Mouse (Mus musculus) embryonic facial prominence, embryonic 15.5 days (tissue): ENCODE measurements around the gene Rgs3. TPM values are rescaled to one million over a fixed set of nuclear protein-coding genes. Genes with fewer than 3 reads are reported as not detected.

Source experiments
- ATAC-seq: fragments of 200-750 bp; cut with Nextera tagmentation; 2 replicates; pipeline ENCODE4 v1.8.0; 2017; ENCODE audit warnings: low read depth, moderate TSS enrichment; ENCODE audit not compliant: insufficient number of reproducible peaks, low FRiP score, low TSS enrichment
- H3K27ac ChIP-seq: fragments of 300-500 bp; sonication (generic); replicated peaks from 2 replicates; pipeline ENCODE4 v1.5.1; 2015; ENCODE audit warnings: mild to moderate bottlenecking, inconsistent platforms
- H3K27me3 ChIP-seq: fragments of 300-500 bp; sonication (generic); 2 replicates; pipeline ENCODE4 v1.6.1; 2015; ENCODE audit warnings: inconsistent platforms
- H3K36me3 ChIP-seq: fragments of 300-500 bp; sonication (generic); 2 replicates; pipeline ENCODE4 v1.6.1; 2015; ENCODE audit warnings: mild to moderate bottlenecking, inconsistent platforms
- H3K4me1 ChIP-seq: fragments of 300-500 bp; sonication (generic); 2 replicates; pipeline ENCODE4 v1.6.1; 2015; ENCODE audit warnings: inconsistent platforms
- H3K4me2 ChIP-seq: fragments of 300-500 bp; sonication (generic); replicated peaks from 2 replicates; pipeline ENCODE4 v1.6.1; 2015; ENCODE audit warnings: mild to moderate bottlenecking, inconsistent platforms
- H3K4me3 ChIP-seq: fragments of 300-500 bp; sonication (generic); replicated peaks from 2 replicates; pipeline ENCODE4 v1.5.1; 2015; ENCODE audit warnings: mild to moderate bottlenecking, inconsistent platforms
- H3K9ac ChIP-seq: fragments of 300-500 bp; sonication (generic); 2 replicates; pipeline ENCODE4 v1.6.1; 2015; ENCODE audit warnings: inconsistent platforms
- H3K9me3 ChIP-seq: fragments of 300-500 bp; sonication (generic); replicated peaks from 2 replicates; pipeline ENCODE4 v1.6.1; 2016; ENCODE audit warnings: inconsistent platforms
- WGBS: fragments of 180-500 bp; shearing (Covaris S2); methylation state at CpG from one replicate; pipeline ENCODE4 v1.1.7; 2015; 5-methylcytosine and 5-hydroxymethylcytosine counted together
- polyA plus RNA-seq: library from polyadenylated mRNA; unstranded; fragments of >200 nt; fragmentation: Nextera tagmentation; extraction: Ambion mirVana; gene quantifications from 2 replicates; pipeline ENCODE4 v1.2.1, GENCODE M21; 2015

The Rgs3 gene
- polyA plus RNA-seq, 1 experiment from 2014 or later: 65.0 TPM

DNA sequence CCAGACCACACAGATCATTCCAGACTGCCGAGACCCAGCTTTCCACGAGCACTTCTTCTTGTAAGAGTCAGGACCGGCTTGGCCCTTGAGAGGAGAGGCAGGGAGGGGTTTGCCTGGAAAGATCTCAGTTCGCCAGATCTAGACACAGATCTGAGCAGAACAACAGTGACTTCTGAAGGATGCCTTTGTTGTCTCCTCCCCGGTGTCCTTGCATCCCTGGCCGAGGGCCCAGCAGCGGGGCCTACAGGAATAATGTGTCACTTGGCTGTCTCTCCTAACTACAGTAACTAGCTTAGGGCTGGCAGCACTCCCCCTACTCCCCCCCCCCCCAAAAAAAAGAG is 46.9 kb downstream of the Rgs3 start:
- Histone ChIP-seq H3K9ac (no peak overlapping the region), H3K27ac (0 out of 2 replicates have a peak overlapping the region, but pooled peaks have one; percentile 22)

DNA sequence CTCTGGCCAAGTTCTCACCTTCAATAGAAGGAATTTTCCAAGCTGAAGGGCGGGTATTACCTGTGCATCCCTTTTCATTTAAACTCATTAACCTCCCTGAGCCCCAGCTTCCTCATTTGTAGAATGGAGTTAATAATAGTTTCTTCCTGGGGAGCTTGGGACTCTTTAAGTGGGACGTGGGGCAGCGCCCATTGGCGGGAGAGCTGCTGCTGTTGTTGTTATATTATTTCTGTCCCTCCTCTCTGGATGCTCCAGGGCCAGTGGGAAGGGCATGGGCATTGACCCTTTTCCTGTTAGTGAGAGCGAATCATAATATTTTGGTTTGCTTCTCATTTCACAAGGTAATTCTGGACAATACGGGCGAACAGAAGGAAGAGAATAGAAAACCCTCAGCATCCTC is 47.3 kb downstream of the Rgs3 start:
- no peak for ATAC-seq
- no peak overlapping the region for H3K4me3 ChIP-seq
- WGBS: 68% methylated on average over 7 of the region's 7 CpGs
- H3K4me2 ChIP-seq: no peak overlapping the region
- no peak overlapping the region for H3K9ac ChIP-seq
- peaks cover 56% of the 10 kb centered on the region for H3K4me1 ChIP-seq
- H3K27ac ChIP-seq: no peak overlapping the region
- H3K27me3 ChIP-seq: no peaks in the 10 kb centered on the region
- H3K36me3 ChIP-seq: no peaks in the 10 kb centered on the region
- no peaks in the 10 kb centered on the region for H3K9me3 ChIP-seq

More for the DNA sequence above, 46.9 kb downstream of the Rgs3 start:
- no peaks in the 10 kb centered on the region for H3K9me3 ChIP-seq
- no peak overlapping the region for H3K4me3 ChIP-seq
- H3K4me1 ChIP-seq: peaks cover 56% of the 10 kb centered on the region
- H3K4me2 ChIP-seq: no peak overlapping the region
- H3K36me3 ChIP-seq: no peaks in the 10 kb centered on the region
- WGBS: 35% methylated on average over 7 of the region's 7 CpGs
- no peak for ATAC-seq
- no peaks in the 10 kb centered on the region for H3K27me3 ChIP-seq

DNA sequence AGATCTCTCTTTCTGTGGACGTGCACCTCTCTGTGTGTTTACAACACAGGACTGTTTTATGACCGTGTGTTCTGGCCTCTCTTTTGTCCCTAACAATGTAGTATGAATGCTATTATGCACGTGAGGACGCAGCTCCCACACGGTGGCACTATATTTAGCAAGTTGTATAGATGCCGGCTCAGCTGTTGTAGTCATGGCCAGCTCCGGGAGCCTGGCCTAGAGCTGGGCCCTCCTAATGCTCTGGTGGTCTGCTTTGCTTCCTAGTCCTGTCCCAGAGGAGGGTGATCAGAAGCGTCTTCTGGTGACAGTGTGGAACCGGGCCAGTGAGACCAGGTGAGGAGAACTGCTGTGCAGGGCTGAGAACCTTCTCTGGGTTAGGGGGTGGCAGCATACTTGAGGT is 47.7 kb downstream of the Rgs3 start:
- Histone ChIP-seq H3K4me2 (no peak overlapping the region), H3K27ac (0 out of 2 replicates have a peak overlapping the region, but pooled peaks have one; percentile 45), H3K4me1 (peaks cover 56% of the 10 kb centered on the region), H3K36me3 (no peaks in the 10 kb centered on the region), H3K9ac (no peak overlapping the region), H3K4me3 (no peak overlapping the region), H3K27me3 (no peaks in the 10 kb centered on the region), H3K9me3 (no peaks in the 10 kb centered on the region)
- WGBS: 39% methylated on average over 9 of the region's 9 CpGs
- peak; percentile 30; the same call in 1 of the 2 replicates for ATAC-seq

DNA sequence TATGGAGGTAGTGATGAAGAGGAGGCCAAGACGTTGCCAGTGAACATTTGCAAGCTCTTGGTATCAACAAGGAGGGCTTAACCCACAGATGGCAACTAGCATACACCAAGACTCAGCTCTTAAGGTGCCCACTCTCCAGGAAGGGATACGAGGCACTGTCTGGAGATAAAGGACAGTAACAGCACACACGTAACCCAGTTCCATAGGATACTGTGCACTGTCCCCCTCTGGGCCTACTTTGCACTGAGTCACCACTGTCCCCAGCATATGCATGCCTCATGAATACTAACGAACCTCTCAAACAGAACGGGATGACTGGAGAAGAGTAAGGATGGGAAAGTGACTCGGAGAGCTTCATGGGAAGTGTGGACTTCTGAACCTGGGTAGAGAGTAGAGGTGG is 48.2 kb downstream of the Rgs3 start:
- Histone ChIP-seq H3K4me1 (peaks cover 61% of the 10 kb centered on the region), H3K9ac (no peak overlapping the region), H3K27me3 (no peaks in the 10 kb centered on the region), H3K9me3 (no peaks in the 10 kb centered on the region), H3K36me3 (no peaks in the 10 kb centered on the region), H3K27ac (0 out of 2 replicates have a peak overlapping the region, but pooled peaks have one; percentile 45), H3K4me2 (no peak overlapping the region), H3K4me3 (no peak overlapping the region)
- no peak for ATAC-seq
- 69% methylated on average over 6 of the region's 6 CpGs for WGBS

DNA sequence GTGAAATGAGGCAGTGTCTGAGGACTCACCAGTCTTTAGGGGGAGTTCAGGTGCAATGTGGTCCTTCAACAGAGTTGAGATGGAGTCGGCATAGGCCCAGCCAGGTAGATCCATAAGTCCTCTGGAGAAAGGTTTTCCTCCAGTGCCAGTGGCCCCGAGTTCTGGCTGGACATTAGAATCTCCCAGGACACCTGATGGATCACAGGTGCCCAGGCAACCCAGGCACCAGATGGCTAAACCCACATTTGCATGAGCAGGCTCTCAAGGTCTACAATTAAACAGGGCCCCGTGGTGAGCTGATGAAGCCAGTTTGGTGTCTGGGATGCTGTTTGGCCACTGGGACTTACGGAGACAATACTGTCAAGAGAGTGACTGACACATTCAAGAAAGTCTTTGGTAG is 49.7 kb downstream of the Rgs3 start:
- H3K9me3 ChIP-seq: no peaks in the 10 kb centered on the region

DNA sequence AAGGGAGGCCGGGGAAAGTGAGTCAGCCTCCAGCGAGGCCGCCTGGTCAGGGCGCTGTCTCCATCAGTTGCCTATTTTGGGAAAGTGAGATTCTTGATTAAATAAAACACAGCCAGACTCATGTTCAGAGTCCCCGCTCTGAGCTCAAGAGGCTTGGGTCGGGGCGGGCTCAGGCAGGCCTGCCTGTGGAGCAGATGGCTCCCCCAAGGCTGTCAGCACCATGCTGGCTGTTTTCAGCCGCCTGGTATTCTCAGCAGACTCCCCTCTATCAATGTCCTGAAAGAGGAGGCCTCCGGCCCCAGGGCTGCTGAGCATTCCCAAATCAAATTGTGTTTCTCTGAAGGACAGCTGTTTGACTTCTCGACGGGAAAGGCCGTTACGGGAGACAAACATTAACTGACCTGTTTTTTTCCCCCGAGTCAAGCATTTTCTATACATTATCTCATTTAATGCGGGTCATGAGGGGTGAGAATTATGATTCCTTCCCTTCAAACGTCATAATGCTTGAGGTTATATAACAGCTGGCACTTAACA is 50.6 kb downstream of the Rgs3 start:
- no peaks in the 10 kb centered on the region for H3K9me3 ChIP-seq
- no peak overlapping the region for H3K9ac ChIP-seq
- peaks cover 74% of the 10 kb centered on the region for H3K4me1 ChIP-seq
- H3K4me2 ChIP-seq: no peak overlapping the region
- H3K36me3 ChIP-seq: no peaks in the 10 kb centered on the region
- no peak for ATAC-seq
- peak overlapping the region; percentile 44; the same call in 1 of the 2 replicates for H3K27ac ChIP-seq
- H3K27me3 ChIP-seq: no peaks in the 10 kb centered on the region
- WGBS: 31% methylated on average over 16 of the region's 16 CpGs
- no peak overlapping the region for H3K4me3 ChIP-seq

More for the DNA sequence above, 49.7 kb downstream of the Rgs3 start:
- 84% methylated on average over 4 of the region's 4 CpGs for WGBS
- Histone ChIP-seq H3K4me2 (no peak overlapping the region), H3K36me3 (no peaks in the 10 kb centered on the region), H3K27me3 (no peaks in the 10 kb centered on the region), H3K4me3 (no peak overlapping the region), H3K9ac (no peak overlapping the region), H3K4me1 (peaks cover 74% of the 10 kb centered on the region), H3K27ac (no peak overlapping the region)
- no peak for ATAC-seq

DNA sequence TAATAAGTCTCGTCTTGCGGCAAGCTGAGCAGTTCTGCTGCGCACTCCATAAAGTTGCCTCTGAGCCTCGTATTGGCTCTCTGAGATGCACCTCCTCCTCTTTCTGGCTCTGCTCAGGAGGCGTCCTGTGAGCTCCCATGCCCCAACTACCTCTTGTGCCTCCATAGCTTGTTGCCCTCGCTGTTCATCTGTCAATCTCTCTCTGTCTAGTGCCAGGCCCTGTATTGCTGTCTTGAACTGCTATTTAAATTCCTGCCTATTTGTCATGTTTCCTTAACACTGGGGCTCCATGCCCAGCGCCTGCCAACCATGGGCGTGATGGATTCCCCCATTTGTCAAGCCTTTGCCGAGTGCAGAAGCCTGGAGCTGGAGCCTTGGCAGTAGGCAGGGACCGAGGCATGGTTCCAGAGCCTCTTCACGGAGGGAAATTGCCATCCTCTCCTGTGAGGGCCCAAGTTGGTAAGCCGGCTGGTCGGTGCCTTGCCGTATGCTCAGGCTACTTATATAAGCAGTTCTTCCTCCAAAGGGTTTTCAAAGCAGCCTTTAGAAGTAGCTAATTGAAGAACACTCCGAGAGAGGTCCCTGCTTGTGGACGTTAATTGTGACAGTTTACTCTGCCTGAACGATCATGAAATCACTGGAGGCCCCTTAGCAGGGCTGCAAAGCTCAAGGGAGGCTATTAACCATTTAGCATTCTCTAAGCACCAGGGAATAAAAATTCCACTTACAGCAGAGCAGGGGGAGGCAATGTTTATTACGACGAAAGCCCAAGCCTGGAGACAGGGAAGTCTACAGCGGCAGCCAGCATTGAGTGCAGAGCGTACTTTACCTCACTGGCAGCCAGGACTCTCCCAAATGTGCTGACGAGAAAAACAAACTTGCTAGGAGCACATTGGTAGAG is 53.2 kb downstream of the Rgs3 start:
- Histone ChIP-seq H3K27ac (peak overlapping the region; percentile 69), H3K9ac (no peak overlapping the region), H3K9me3 (no peaks in the 10 kb centered on the region), H3K4me1 (peaks cover 48% of the 10 kb centered on the region), H3K4me3 (no peak overlapping the region), H3K4me2 (0 out of 2 replicates have a peak overlapping the region, but pooled peaks have one; percentile 10), H3K27me3 (no peaks in the 10 kb centered on the region), H3K36me3 (no peaks in the 10 kb centered on the region)
- WGBS: 32% methylated on average over 22 of the region's 22 CpGs
- peak; percentile 35 for ATAC-seq

DNA sequence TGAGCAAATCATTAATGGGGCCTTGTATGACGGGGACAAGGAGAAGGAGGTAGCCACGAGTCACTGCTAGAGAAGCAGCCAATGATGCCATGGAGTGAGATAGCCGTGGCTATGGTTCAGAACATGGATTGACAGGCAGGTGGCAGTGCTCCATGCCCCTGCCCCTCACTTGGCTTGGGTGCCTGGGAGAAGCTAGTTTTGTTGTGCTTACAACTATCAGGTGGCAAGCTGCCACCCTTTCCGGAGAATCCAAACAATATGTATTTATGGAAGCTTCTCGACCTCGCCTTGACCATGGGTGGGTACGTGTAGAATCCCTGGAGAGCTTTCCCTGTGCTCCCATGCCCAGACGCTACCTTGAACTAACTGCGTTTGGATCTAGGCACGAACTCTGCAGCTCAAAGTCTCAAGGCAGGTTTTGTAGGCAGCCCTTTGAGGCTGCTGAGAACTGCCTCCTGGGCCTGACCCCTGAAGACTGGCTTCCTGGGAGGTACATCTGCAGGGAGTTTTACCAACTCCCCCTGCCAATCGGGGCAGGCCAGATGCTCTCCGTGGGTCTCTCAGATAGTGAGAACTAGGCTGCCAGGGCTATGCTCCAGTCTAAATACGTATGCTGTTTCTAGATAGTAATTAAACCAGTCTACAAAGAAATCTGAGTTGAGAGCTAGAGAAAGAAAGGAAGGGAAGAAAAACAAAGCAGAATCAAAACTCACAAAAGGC is 54.2 kb downstream of the Rgs3 start:
- H3K27ac ChIP-seq: peak overlapping the region; percentile 69
- no peaks in the 10 kb centered on the region for H3K27me3 ChIP-seq
- H3K4me2 ChIP-seq: no peak overlapping the region
- peaks cover 42% of the 10 kb centered on the region for H3K4me1 ChIP-seq
- no peaks in the 10 kb centered on the region for H3K36me3 ChIP-seq
- ATAC-seq: no peak
- H3K9me3 ChIP-seq: no peaks in the 10 kb centered on the region
- WGBS: 54% methylated on average over 13 of the region's 13 CpGs
- H3K4me3 ChIP-seq: no peak overlapping the region
- H3K9ac ChIP-seq: no peak overlapping the region

DNA sequence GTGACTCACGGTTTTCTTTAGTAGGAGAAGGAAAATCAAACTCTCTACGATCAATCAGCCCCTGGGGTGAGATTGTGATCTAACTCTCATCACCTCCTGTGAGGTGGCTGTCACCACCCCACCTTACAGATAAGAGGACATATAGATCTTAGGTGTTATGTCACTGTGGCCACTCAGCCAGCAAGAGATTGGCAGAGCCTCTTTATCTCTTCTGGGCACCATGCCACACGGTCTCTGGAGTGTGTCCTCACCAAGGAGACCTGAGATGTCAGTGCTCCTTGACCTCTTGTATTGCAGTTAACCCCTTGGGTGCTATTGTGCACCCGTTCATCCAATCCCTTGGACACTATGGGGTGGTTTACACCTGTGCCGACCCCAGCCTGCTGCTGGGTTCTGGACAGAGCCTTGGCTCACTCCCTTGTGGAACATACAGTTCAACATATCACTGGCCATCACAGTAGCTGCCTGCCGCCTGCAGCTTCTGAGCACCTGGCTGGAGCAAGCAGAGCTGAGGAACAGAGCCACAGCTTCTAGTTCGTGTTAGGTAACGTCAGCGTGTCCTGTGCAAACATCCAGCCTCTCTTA is 58.3 kb downstream of the Rgs3 start:
- Histone ChIP-seq H3K4me3 (no peak overlapping the region), H3K9me3 (no peaks in the 10 kb centered on the region), H3K4me1 (peaks cover 33% of the 10 kb centered on the region), H3K36me3 (no peaks in the 10 kb centered on the region), H3K9ac (no peak overlapping the region), H3K27me3 (no peaks in the 10 kb centered on the region), H3K27ac (no peak overlapping the region), H3K4me2 (no peak overlapping the region)
- WGBS: 76% methylated on average over 9 of the region's 9 CpGs
- ATAC-seq: no peak

DNA sequence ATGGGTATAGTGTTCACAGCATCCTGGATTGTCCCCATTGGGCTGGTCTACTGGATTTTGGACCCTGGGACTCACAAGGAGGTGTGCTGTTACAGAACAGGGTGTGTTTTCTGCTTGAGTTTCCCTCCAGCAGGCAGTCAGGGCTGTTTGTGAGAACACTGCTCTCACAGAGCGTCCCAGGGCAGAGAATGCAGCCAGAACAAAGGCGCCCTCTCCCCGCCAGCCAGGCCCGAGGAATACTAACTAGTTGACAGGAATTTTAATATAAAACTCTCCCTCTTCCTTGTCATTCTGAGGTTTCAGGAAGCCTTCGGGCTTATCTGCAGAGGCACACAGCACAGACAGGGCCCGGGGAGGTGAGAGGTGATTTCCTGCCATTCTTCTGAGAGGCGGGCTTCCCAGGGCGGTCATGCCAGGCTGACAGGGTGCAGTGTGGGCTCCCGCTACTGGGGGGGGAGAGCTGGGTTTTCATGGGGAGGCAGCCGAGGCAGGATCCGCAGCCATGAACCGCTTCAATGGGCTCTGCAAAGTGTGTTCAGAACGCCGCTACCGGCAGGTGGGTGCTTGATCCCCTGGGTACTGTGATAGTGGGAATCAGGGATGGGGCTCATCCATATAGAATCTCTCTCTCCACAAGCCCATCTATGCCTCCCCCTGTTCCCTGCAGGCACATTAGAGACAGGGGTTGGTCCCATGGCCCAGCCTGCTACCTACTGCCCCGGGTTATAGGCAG is 59.8 kb downstream of the Rgs3 start:
- H3K36me3 ChIP-seq: no peaks in the 10 kb centered on the region
- H3K4me3 ChIP-seq: peak overlapping the region; percentile 11; the same call in 1 of the 2 replicates
- H3K4me1 ChIP-seq: peaks cover 30% of the 10 kb centered on the region
- no peak overlapping the region for H3K9ac ChIP-seq
- no peak overlapping the region for H3K4me2 ChIP-seq
- ATAC-seq: no peak
- peak overlapping the region; percentile 48; the same call in 1 of the 2 replicates for H3K27ac ChIP-seq
- no peaks in the 10 kb centered on the region for H3K9me3 ChIP-seq
- 33% methylated on average over 16 of the region's 16 CpGs for WGBS
- H3K27me3 ChIP-seq: no peaks in the 10 kb centered on the region
